In genomic region chr10:57783289-57784130, GRCm38 (mm10) we compare ENCODE assay signal across 8 mouse cellular contexts. TPM values are rescaled to one million over a fixed set of nuclear protein-coding genes. Genes with fewer than 3 reads are reported as not detected.
DNase-seq lines count a peak whose midpoint lies in the region; ATAC-seq lines count a peak whose summit lies in the region.
"Had no signal": no experiment of that assay in that cellular context is flagged by ENCODE, and none has a peak within 500 bp of the region (broad histone marks: within the 10 kb centered on the region; RNA-seq: fewer than 3 reads in every experiment).

No protein-coding gene starts in this region.

- ATAC-seq in forebrain, embryonic 13.5 days: peak; percentile 76
- peak; percentile 77 for ATAC-seq in midbrain, embryonic 15.5 days (replicated peaks)

- DNase-seq in embryo, embryonic 11 days: peak; percentile 28
- peak; percentile 16 to 55 for DNase-seq in layer of hippocampus, adult 18-20 months (ENCODE audit: low spot score in 2 of 2)
- DNase-seq in thymus, adult 18-20 months: no peak
- no peak for DNase-seq in heart, adult 9 months (ENCODE audit: low spot score in 2 of 2)
- DNase-seq in cerebellum, adult 9-11 months: no peak

- H3K4me1 ChIP-seq in forebrain, embryonic 13.5 days: peaks cover 39% of the 10 kb centered on the region
- peaks cover 30% of the 10 kb centered on the region for H3K4me1 ChIP-seq in midbrain, embryonic 15.5 days

- H3K27ac ChIP-seq in forebrain, embryonic 13.5 days: peak overlapping the region; percentile 94
- peak overlapping the region; percentile 79 for H3K27ac ChIP-seq in midbrain, embryonic 15.5 days
- H3K27ac ChIP-seq: macrophage had no signal

- no peaks in the 10 kb centered on the region for H3K27me3 ChIP-seq in forebrain, embryonic 13.5 days
- no peaks in the 10 kb centered on the region for H3K27me3 ChIP-seq in midbrain, embryonic 15.5 days (replicated peaks)

- H3K4me3 ChIP-seq in forebrain, embryonic 13.5 days: 0 out of 2 replicates have a peak overlapping the region, but pooled peaks have one; percentile 15
- H3K4me3 ChIP-seq in midbrain, embryonic 15.5 days: peak overlapping the region; percentile 16; the same call in 1 of the 2 replicates

- H3K9me3 ChIP-seq in forebrain, embryonic 13.5 days (replicated peaks): no peaks in the 10 kb centered on the region
- no peaks in the 10 kb centered on the region for H3K9me3 ChIP-seq in midbrain, embryonic 15.5 days

- H3K9ac ChIP-seq in forebrain, embryonic 13.5 days: peak overlapping the region; percentile 38
- no peak overlapping the region for H3K9ac ChIP-seq in midbrain, embryonic 15.5 days

- H3K4me2 ChIP-seq in forebrain, embryonic 13.5 days: peak overlapping the region; percentile 61
- H3K4me2 ChIP-seq in midbrain, embryonic 15.5 days: peak overlapping the region; percentile 51

- 9% methylated on average over 12 of the region's 13 CpGs for WGBS in forebrain, embryonic 13.5 days
- WGBS in midbrain, embryonic 15.5 days: 9% methylated on average over 13 of the region's 13 CpGs

- H3K36me3 ChIP-seq in forebrain, embryonic 13.5 days (ENCODE audit: poor library complexity, severe bottlenecking): 0 out of 2 replicates have a peak, but pooled peaks cover under 1% of the 10 kb centered on the region
- H3K36me3 ChIP-seq in midbrain, embryonic 15.5 days (replicated peaks): no peaks in the 10 kb centered on the region

RNA-seq across cellular contexts. Expression of gene Fabp7, which starts 1.2 kb away (rescaled TPM):
- polyA plus RNA-seq in forebrain, embryonic 13.5 days (2015; fragmentation: Nextera tagmentation; extraction: Ambion mirVana): 1,416 and 1,541 TPM in 2 replicates
- total RNA-seq in layer of hippocampus, adult 18-20 months (2021): 10 to 100 TPM; 44.0 to 61.0 TPM
- 1,183 and 1,204 TPM in 2 replicates for polyA plus RNA-seq in midbrain, embryonic 15.5 days (2015; fragmentation: Nextera tagmentation; extraction: Ambion mirVana)

RNA-seq across cellular contexts. Expression of gene Smpdl3a, which starts 10.6 kb away (rescaled TPM):
- 8.9 and 9.0 TPM in 2 replicates for polyA plus RNA-seq in forebrain, embryonic 13.5 days (2015; fragmentation: Nextera tagmentation; extraction: Ambion mirVana)
- total RNA-seq in layer of hippocampus, adult 18-20 months (2021): 10 to 100 TPM; 22.1 to 22.2 TPM
- polyA plus RNA-seq in midbrain, embryonic 15.5 days (2015; fragmentation: Nextera tagmentation; extraction: Ambion mirVana): 17.8 and 22.2 TPM in 2 replicates

Comparison
In these comparisons a context has a peak if more than half of its experiments do, and no peak if none do; other contexts are left out.
1. DNase-seq: peak in embryo, embryonic 11 days (single experiment) and layer of hippocampus, adult 18-20 months (2 of 2); none in thymus, adult 18-20 months (0 of 2), heart, adult 9 months (0 of 2) and cerebellum, adult 9-11 months (single experiment).